Mouse (Mus musculus): ENCODE measurements at regions not wholly inside any gene's neighbourhood (a gene's known extent, or its start where the extent isn't known, plus 50 kb on each side); places are given as distances from the start of the nearest gene placed in this dataset.

DNA sequence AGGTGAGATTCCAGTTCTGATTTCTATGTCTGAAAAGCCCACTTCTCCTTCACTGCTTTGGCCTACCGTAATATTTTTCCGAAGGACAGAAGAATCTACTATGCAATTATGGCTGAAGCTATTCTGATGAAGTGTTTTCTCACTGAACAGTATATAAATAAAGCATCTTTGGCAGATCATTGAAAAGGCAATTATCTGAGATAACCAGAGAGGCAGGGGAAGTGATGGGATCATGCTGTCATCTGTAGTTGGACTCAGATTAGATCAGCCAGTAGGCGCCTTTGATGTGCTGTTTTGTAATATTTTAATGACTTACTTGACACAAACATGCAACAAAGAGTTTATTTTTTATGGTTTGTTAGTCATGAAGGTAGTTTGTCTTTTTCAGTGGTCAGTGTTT, 67.8 kb upstream of the Ahr start:
- no peaks in the 10 kb centered on the region for H3K4me1 ChIP-seq (ENCODE audit: control insufficient read depth, insufficient read depth, low read length)
- WGBS, result 94% methylated on average over 3 of the region's 3 CpGs

GRCm38 (mm10) chr12:35598298-35598697, 63.5 kb upstream of the Ahr start:
- no peak overlapping the region for H3K4me3 ChIP-seq (ENCODE audit: insufficient read depth, low read depth, low read length)
- no peak for TF ChIP-seq CTCF (conservative IDR thresholded peaks at IDR 0.05; ENCODE audit: insufficient read depth, insufficient read length, low read depth, low read length)
- TF ChIP-seq POLR2A (IDR thresholded peaks at IDR 0.05; ENCODE audit: low read depth, low read length), result no peak
- WGBS, result 83% methylated on average over 9 of the region's 9 CpGs
- no peaks in the 10 kb centered on the region for H3K27me3 ChIP-seq (replicated peaks; ENCODE audit: control insufficient read depth, insufficient read depth, low read length)
- no peak overlapping the region for H3K27ac ChIP-seq (ENCODE audit: insufficient read depth, low read depth, low read length)
- no peak for DNase-seq
- no peaks in the 10 kb centered on the region for H3K4me1 ChIP-seq (ENCODE audit: control insufficient read depth, insufficient read depth, low read length)
- no peaks in the 10 kb centered on the region for H3K36me3 ChIP-seq (ENCODE audit: control insufficient read depth, insufficient read depth, low read length)

More for the DNA sequence above, 67.8 kb upstream of the Ahr start:
- Histone ChIP-seq H3K36me3 (ENCODE audit: control insufficient read depth, insufficient read depth, low read length) (no peaks in the 10 kb centered on the region), H3K27me3 (replicated peaks; ENCODE audit: control insufficient read depth, insufficient read depth, low read length) (no peaks in the 10 kb centered on the region), H3K27ac (ENCODE audit: insufficient read depth, low read depth, low read length) (no peak overlapping the region), H3K4me3 (ENCODE audit: insufficient read depth, low read depth, low read length) (no peak overlapping the region)
- TF ChIP-seq CTCF (conservative IDR thresholded peaks at IDR 0.05; ENCODE audit: insufficient read depth, insufficient read length, low read depth, low read length), result no peak
- TF ChIP-seq POLR2A (IDR thresholded peaks at IDR 0.05; ENCODE audit: low read depth, low read length), result no peak
- DNase-seq, result no peak

DNA sequence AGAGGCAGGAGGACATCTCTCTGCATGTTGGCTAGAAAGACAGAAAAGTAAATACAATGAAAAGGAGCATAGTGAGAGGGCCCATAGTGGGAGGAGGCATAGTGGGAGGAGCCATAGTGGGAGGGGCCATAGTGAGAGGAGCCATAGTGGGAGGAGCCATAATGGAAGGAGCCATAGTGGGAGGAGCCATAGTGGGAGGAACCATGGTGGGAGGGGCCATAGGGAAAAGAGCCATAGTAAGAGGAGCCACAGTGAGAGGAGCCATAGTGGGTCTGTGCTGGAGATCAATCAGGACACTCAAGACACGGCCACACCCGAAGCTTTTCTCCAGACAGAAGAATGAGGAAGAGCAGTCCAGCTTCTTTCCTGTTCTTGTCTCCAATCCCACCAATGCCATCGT, 58.0 kb upstream of the Ahr start:
- no peak for TF ChIP-seq CTCF (conservative IDR thresholded peaks at IDR 0.05; ENCODE audit: insufficient read depth, insufficient read length, low read depth, low read length)
- TF ChIP-seq POLR2A (IDR thresholded peaks at IDR 0.05; ENCODE audit: low read depth, low read length), result no peak
- H3K36me3 ChIP-seq (ENCODE audit: control insufficient read depth, insufficient read depth, low read length), result no peaks in the 10 kb centered on the region
- no peaks in the 10 kb centered on the region for H3K27me3 ChIP-seq (replicated peaks; ENCODE audit: control insufficient read depth, insufficient read depth, low read length)
- WGBS, result 91% methylated on average over 3 of the region's 3 CpGs
- no peak for DNase-seq
- no peak overlapping the region for H3K4me3 ChIP-seq (ENCODE audit: insufficient read depth, low read depth, low read length)
- H3K4me1 ChIP-seq (ENCODE audit: control insufficient read depth, insufficient read depth, low read length), result no peaks in the 10 kb centered on the region
- H3K27ac ChIP-seq (ENCODE audit: insufficient read depth, low read depth, low read length), result no peak overlapping the region
